Mouse (Mus musculus) right cerebral cortex, adult 2 months (tissue): Measurements from ENCODE around the gene Gm128.

Experiments used
- DNase-seq, 2 experiments: peaks; one replicate each; pipeline ENCODE4 v3.0.0; 2021 to 2022; ENCODE audit warnings: low spot score in 2 of 2

Gene Gm128

GRCm38 (mm10) chr3:95269789-95270188 lies 28.4 kb upstream of the Gm128 start:
- peak; percentile 10 to 15 for DNase-seq

GRCm38 (mm10) chr3:95267855-95268254 lies 26.5 kb upstream of the Gm128 start:
- no peak for DNase-seq

DNA sequence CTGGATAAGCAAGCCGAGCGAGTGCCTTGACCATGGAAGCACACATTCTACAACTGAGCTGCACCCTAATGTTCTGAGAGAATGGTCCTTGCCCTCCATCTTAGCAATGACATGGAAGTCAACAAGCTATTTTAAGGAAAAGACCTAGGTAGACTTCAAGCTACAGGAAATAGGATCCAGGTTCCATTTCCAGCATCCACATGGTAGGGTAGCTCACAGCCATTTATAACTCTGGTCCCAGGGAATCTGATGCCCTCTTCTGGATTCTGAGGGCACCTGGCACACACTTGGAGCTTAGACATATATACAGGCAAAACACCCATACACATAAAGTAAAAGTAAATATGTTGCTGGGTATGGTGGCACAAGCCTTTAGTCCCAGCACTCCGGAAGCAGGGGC lies 24.7 kb upstream of the Gm128 start:
- DNase-seq, result no peak

DNA sequence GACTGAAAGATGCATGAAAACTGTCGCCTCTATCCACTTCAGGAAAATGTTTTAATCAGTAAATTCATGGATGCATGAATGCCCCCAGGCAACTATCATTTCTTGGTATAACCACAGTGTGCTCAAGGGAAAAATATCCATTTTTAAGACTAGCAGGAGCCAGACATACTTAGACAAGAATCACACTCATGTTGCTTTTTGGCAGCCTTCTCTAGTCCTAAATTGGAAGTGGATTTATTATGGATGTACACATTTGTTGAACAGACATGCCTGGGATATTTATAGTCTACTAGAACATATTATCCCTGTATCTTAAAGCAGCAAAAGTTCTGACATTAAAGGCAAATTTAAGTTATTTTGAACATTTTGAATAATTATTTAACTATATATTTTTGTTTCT lies 23.3 kb upstream of the Gm128 start:
- DNase-seq, result no peak

- peak; percentile 47 to 63 for DNase-seq
These were observed 21.8 kb upstream of the Gm128 start for GRCm38 (mm10) chr3:95263089-95263739.

DNA sequence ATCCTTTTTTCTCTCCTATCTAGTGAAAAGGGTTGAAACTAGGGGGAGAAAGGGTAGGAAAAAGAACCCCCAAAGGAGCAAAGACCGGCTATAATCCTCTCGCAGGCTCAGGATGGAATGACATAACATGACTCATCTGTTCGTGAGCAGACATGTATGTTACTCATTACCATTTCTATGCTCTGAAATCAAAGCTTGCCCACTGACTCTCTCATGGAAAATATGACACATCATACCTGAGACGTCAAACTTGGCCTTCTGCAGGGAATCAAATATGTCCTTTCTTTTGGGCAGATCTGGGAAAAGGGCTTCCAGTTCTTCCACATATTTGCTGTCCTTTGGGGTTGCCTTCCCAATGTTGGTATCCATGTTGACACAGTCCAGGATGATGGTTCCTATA lies 20.6 kb upstream of the Gm128 start:
- DNase-seq, result no peak

- DNase-seq, result no peak
These were observed 15.5 kb upstream of the Gm128 start for GRCm38 (mm10) chr3:95256931-95257330.

- DNase-seq, result no peak
These were observed 9.5 kb upstream of the Gm128 start, which contains the start of gene Bnipl for GRCm38 (mm10) chr3:95250783-95251424. Gene Bnipl (minus strand): TSS chr3:95251193.

GRCm38 (mm10) chr3:95250361-95250760 lies 9.0 kb upstream of the Gm128 start:
- no peak for DNase-seq

GRCm38 (mm10) chr3:95247660-95248336 lies 6.4 kb upstream of the Gm128 start:
- no peak for DNase-seq

- peak; percentile 67 for DNase-seq
These were observed 5.2 kb upstream of the Gm128 start for GRCm38 (mm10) chr3:95246465-95247231.

- no peak for DNase-seq
These were observed 1.7 kb upstream of the Gm128 start for GRCm38 (mm10) chr3:95243086-95243485.

GRCm38 (mm10) chr3:95240900-95241299 lies 498 bp downstream of the Gm128 start:
- no peak for DNase-seq

- no peak for DNase-seq
These were observed 1.4 kb downstream of the Gm128 start for GRCm38 (mm10) chr3:95239971-95240370.

- DNase-seq, result no peak
These were observed 2.4 kb downstream of the Gm128 start for GRCm38 (mm10) chr3:95239022-95239421.

- DNase-seq, result no peak
These were observed 3.8 kb downstream of the Gm128 start for GRCm38 (mm10) chr3:95237541-95238099.

DNA sequence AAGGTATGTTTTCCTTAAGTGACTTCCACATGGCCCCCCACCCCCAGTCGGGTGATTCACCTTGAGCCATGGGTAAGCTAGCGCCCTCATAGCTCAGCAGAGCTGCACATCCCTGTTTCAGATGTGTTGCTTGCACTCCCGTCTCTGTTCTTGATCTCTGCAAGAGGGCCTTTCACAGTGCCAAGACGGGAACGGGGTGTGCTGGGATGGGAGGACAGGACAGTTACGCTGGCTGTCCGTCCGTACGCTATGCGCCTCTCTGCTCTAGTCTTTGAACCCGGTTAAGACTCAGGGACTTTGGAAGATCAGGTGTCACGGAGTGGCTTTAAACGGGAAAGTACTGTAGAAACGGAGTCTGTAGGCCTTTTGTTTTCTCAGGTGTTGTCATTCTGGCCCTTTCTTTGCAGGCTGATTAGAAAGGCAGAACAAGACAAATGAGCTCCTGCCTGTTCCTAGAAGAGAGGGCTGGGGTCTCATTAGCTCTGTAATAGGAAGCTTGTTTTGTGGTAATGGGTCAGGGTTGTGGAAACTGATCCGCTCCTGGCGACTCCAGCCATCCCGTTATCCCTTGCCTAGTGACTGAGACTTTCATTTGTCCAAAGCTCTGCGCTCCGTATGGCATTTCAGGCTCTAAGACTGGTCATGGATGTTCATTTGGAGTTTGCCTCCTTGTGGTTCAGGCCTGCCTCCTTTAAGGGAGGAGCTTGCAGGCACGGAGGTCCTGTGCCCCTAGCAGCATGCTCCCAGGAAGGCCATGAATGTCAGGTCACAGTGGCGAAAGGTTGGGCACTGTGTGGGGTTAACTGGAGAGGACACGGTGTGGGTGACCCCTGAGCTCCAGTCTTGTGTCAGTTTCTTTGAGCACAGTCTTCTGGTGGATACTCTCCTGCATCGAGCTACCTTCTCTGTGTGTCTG lies 5.8 kb downstream of the Gm128 start:
- DNase-seq, result no peak

- no peak for DNase-seq
These were observed 8.0 kb downstream of the Gm128 start for GRCm38 (mm10) chr3:95233303-95233980.

DNA sequence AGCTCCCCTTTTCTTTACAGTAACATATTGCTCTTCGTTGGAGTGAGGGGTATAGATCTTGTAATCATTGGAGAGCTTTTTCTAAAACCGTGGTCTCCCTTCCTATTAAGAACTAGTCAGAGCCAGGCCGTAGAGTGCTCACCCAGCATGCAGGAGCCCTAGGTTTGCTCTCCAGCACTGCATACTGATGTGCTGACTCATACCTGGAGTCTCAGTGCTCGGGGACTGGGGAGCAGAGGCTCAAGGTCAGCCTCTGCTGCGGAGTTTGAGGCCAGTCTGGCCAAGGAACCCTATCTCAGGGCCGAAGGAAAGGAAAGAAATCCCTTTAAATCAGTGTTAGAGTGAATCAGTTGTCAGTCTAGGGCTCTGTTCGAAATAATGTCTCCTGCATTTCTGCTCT lies 8.6 kb downstream of the Gm128 start:
- no peak for DNase-seq
